Mouse (Mus musculus): Measurements from ENCODE around the gene Grm1. TPM values are rescaled to one million over a fixed set of nuclear protein-coding genes. Genes with fewer than 3 reads are reported as not detected.

The Grm1 gene
- polyA plus RNA-seq, 1 experiment from 2014 or later = 12.6 TPM

DNA sequence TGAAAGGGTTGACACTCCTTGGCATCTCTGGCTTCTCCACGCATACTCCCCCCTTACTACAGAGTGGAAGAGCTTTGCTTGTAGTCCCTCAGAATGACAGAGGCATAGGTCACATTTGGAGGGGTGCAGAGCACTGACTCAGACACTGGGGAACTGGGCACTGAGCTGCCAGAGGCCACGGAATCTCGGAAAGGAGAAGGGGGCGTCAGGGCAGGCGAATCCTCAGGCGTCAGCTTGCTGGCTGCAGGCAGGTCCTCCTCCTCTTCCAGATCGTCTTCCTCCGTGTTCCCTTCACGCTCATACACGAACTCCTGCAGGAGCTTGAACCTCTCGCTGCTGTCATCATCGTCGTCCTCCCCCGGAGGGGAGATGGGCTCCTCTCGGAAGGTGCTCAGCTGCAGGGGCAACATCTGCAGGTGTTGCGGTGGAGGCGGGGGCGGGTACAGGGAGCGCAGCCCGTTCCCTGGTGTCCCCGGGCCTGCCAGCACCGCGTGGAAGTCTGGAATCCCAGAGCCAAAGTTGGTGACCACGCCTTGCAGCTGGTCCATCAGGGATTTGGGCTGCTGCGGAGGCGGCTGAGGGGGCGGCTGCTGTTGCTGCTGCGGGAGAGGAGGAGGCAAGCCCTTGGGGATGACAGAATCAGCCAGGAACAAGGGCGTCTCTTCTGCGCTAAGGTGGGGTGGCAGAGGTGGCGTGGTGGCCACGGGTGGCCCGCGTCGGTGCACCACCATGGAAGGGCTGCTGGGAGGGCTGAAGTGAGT is 393.1 kb downstream of the Grm1 start:
- Histone ChIP-seq H3K27me3 (replicated peaks) (no peaks in the 10 kb centered on the region), H3K9ac (peak overlapping the region; percentile 41), H3K4me3 (peak overlapping the region; percentile 48), H3K9me3 (no peaks in the 10 kb centered on the region), H3K27ac (no peak overlapping the region), H3K4me2 (peak overlapping the region; percentile 84), H3K36me3 (replicated peaks) (no peaks in the 10 kb centered on the region), H3K4me1 (peaks cover 12% of the 10 kb centered on the region)
- 2% methylated on average over 35 of the region's 35 CpGs for WGBS
- ATAC-seq (replicated peaks) = peak; percentile 87

DNA sequence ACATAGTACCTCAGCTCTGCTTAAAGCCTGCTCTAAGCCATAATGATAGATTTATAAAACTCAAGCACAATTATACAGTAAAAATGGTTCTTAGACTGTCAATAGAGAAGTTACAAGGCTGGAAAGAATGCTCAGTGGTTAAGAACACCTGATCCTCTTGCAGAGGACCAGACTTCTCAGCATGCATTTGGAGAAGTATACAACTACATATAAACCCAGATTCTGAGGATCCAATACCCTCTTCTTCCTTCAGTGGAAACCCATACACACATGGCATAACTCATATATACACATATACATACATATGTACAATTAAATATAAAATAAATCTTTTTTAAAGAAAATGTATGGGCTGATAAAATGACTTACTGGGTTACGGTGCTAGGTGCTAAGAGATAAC is 401.1 kb downstream of the Grm1 start, which contains the start of gene Gm10944:
TSS of gene Gm10944 (plus strand) at position 301 of the 400 bp plus-strand sequence.
- Histone ChIP-seq H3K27me3 (replicated peaks) (no peaks in the 10 kb centered on the region), H3K9ac (no peak within 1 kb of the TSS), H3K4me3 (no peak within 1 kb of the TSS), H3K9me3 (no peaks in the 10 kb centered on the region), H3K4me1 (no peaks in the 10 kb centered on the region), H3K36me3 (replicated peaks) (no peaks in the 10 kb centered on the region), H3K4me2 (no peak within 1 kb of the TSS), H3K27ac (no peak within 1 kb of the TSS)
- ATAC-seq (replicated peaks) = no peak
- WGBS = 96% methylated on average over 1 of the region's 1 CpGs

DNA sequence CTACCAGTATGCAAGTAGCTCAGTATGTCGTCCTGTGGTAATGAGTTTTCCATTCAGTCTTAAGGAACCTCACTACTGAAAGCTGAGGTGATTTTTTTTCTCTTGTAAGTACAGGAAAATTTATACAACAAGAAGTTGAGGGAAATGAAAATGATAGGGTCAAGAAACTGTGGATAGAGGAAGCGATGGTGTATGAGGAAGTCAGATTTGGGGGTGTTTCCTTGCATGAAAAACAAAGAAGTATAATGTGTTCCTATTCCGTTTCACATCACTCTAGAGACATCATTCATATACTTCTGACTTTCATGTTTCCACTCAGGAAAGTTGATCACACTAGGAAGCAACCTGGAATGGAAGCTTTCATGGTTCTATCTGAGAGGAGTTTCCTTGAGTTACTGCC is 422.2 kb downstream of the Grm1 start:
- no peak for ATAC-seq (replicated peaks)
- Histone ChIP-seq H3K27me3 (replicated peaks) (no peaks in the 10 kb centered on the region), H3K9ac (no peak overlapping the region), H3K4me3 (no peak overlapping the region), H3K36me3 (replicated peaks) (no peaks in the 10 kb centered on the region), H3K9me3 (no peaks in the 10 kb centered on the region), H3K4me2 (no peak overlapping the region), H3K4me1 (no peaks in the 10 kb centered on the region), H3K27ac (no peak overlapping the region)
- WGBS = 77% methylated on average over 3 of the region's 3 CpGs

GRCm38 (mm10) chr10:10659161-10659560 is 423.0 kb downstream of the Grm1 start:
- H3K36me3 ChIP-seq (replicated peaks) = no peaks in the 10 kb centered on the region
- 88% methylated on average over 3 of the region's 3 CpGs for WGBS
- no peak overlapping the region for H3K4me2 ChIP-seq
- no peak overlapping the region for H3K9ac ChIP-seq
- H3K9me3 ChIP-seq = no peaks in the 10 kb centered on the region
- no peak overlapping the region for H3K27ac ChIP-seq
- no peaks in the 10 kb centered on the region for H3K4me1 ChIP-seq
- no peak for ATAC-seq (replicated peaks)
- H3K27me3 ChIP-seq (replicated peaks) = no peaks in the 10 kb centered on the region
- H3K4me3 ChIP-seq = no peak overlapping the region

DNA sequence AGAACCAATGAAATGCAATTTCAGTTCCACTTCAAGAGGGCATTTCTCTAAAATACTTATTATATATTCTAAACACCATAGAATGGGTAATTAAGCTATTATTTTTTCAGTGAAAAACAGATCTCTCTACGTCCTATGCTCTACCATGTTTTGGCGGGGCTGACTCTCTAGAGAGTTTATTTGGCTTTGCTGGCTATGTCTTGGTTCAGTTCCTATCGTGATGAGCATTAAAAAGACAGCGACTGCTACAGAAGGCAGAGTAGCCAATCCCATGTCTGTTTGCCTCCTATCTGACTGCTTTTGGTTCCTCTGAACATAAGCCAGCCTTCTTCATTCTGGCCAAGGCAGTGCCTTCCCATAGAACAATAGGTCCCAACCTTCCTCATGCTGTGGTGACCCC is 425.5 kb downstream of the Grm1 start:
- Histone ChIP-seq H3K4me3 (no peak overlapping the region), H3K4me1 (no peaks in the 10 kb centered on the region), H3K9ac (no peak overlapping the region), H3K4me2 (no peak overlapping the region), H3K9me3 (no peaks in the 10 kb centered on the region), H3K27me3 (replicated peaks) (no peaks in the 10 kb centered on the region), H3K36me3 (replicated peaks) (no peaks in the 10 kb centered on the region), H3K27ac (no peak overlapping the region)
- no peak for ATAC-seq (replicated peaks)
- 81% methylated on average over 4 of the region's 4 CpGs for WGBS

- no peak for ATAC-seq (replicated peaks)
- Histone ChIP-seq H3K36me3 (replicated peaks) (no peaks in the 10 kb centered on the region), H3K9me3 (no peaks in the 10 kb centered on the region), H3K27me3 (replicated peaks) (no peaks in the 10 kb centered on the region), H3K4me1 (no peaks in the 10 kb centered on the region), H3K4me2 (no peak overlapping the region), H3K27ac (no peak overlapping the region), H3K9ac (no peak overlapping the region), H3K4me3 (no peak overlapping the region)
These were observed 426.2 kb downstream of the Grm1 start for GRCm38 (mm10) chr10:10655991-10656390.

Other genes with a start within 250 kb of the Grm1 start
- 21.7 and 24.1 TPM in 2 replicates for gene Shprh, start 67.1 kb upstream of the Grm1 start, polyA plus RNA-seq (2015; fragmentation: Nextera tagmentation; extraction: Ambion mirVana)
- 21.9 and 22.3 TPM in 2 replicates for gene Fbxo30, start 199.0 kb upstream of the Grm1 start, polyA plus RNA-seq (2015; fragmentation: Nextera tagmentation; extraction: Ambion mirVana)